Mouse (Mus musculus) bone marrow macrophage, adult 2 months (primary cell): ENCODE results near the gene Cops4. TPM values are rescaled to one million over a fixed set of nuclear protein-coding genes. Genes with fewer than 3 reads are reported as not detected.

ENCODE experiments used
- H3K27ac ChIP-seq: 2 replicates; pipeline ENCODE4 v1.5.1; 2012; ENCODE audit warnings: low read depth, low read length; ENCODE audit not compliant: insufficient read depth
- H3K4me1 ChIP-seq: 2 replicates; pipeline ENCODE4 v1.6.1; 2012; ENCODE audit warnings: low read length; ENCODE audit not compliant: control insufficient read depth, insufficient read depth
- H3K4me3 ChIP-seq: 2 replicates; pipeline ENCODE4 v1.5.1; 2012; ENCODE audit warnings: mild to moderate bottlenecking, low read length, moderate library complexity; ENCODE audit not compliant: insufficient read depth
- CTCF ChIP-seq: IDR thresholded peaks from 2 replicates; pipeline ENCODE4 v1.5.1; 2012; ENCODE audit warnings: low read depth, mild to moderate bottlenecking, low read length, moderate library complexity
- POLR2A ChIP-seq: IDR thresholded peaks from 2 replicates; pipeline ENCODE4 v1.6.1; 2012; ENCODE audit warnings: mild to moderate bottlenecking, low read depth, low read length, borderline replicate concordance
- polyA plus RNA-seq: library from polyadenylated mRNA; stranded (reverse); fragments of >200 nt; gene quantifications from 2 replicates; pipeline ENCODE4 v1.2.4, GENCODE M21; 2012; ENCODE audit not compliant: missing spikeins, insufficient read depth, insufficient read length

The Cops4 gene
- polyA plus RNA-seq, 1 experiment, result 50.7 TPM

DNA sequence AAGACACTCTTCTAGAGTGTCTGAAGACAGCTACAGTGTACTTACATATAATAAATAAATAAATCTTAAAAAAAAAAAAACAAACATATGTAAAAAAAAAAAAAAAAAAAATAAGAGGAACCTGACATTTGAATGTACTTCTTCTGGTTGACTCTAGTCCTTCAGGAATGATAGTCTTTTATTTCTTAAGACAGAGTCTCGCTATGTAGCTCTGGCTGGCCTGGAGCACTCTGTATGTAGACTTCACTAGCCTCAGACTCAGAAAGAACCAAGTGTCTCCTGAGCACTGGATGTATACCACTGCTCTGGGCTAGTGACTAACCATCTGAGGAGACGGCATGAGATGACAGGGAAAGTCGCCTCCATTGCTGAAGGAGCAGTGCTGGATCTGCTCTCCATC lies 67.5 kb downstream of the Cops4 start:
- TF ChIP-seq POLR2A (no peak), CTCF (no peak)
- Histone ChIP-seq H3K4me1 (peaks cover 22% of the 10 kb centered on the region), H3K27ac (no peak overlapping the region), H3K4me3 (no peak overlapping the region)

DNA sequence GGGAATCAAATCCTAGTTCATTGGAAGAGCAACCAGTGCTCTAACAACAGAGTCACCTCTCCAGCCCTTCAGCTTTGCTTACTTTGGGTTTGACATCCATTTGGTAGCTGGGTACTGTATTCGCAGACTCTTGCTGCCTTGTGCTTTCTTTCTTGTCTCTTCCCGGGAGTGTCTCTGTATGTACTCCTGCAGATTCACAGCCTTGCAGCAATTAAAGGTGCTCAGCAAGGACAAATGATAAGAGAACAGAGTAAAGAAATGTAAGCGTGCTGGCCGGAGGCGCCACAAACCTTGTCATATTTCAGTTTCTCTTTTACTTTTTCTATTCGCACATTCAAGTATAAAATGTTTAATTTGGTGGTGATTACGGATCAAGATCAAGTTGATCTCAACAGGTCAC lies 69.0 kb downstream of the Cops4 start:
- peaks cover 21% of the 10 kb centered on the region for H3K4me1 ChIP-seq
- H3K27ac ChIP-seq, result no peak overlapping the region
- H3K4me3 ChIP-seq, result no peak overlapping the region
- TF ChIP-seq CTCF (no peak), POLR2A (no peak)

- Histone ChIP-seq H3K27ac (no peak overlapping the region), H3K4me1 (peaks cover 19% of the 10 kb centered on the region), H3K4me3 (no peak overlapping the region)
- TF ChIP-seq POLR2A, result no peak
- no peak for TF ChIP-seq CTCF
Observed at GRCm38 (mm10) chr5:100587626-100588025, 69.5 kb downstream of the Cops4 start.

- no peak overlapping the region for H3K27ac ChIP-seq
- no peak overlapping the region for H3K4me3 ChIP-seq
- no peak for TF ChIP-seq CTCF
- no peak for TF ChIP-seq POLR2A
- peaks cover 8% of the 10 kb centered on the region; the same call in 1 of the 2 replicates for H3K4me1 ChIP-seq
Observed at GRCm38 (mm10) chr5:100590505-100590904, 72.4 kb downstream of the Cops4 start.

GRCm38 (mm10) chr5:100594803-100595467 lies 76.8 kb downstream of the Cops4 start:
- Histone ChIP-seq H3K4me3 (no peak overlapping the region), H3K27ac (no peak overlapping the region), H3K4me1 (0 out of 2 replicates have a peak, but pooled peaks cover 3% of the 10 kb centered on the region)
- TF ChIP-seq CTCF (no peak), POLR2A (no peak)

- TF ChIP-seq CTCF, result no peak
- no peak for TF ChIP-seq POLR2A
- no peak overlapping the region for H3K27ac ChIP-seq
- H3K4me1 ChIP-seq, result 0 out of 2 replicates have a peak, but pooled peaks cover 3% of the 10 kb centered on the region
- no peak overlapping the region for H3K4me3 ChIP-seq
Observed at GRCm38 (mm10) chr5:100595999-100596398, 77.9 kb downstream of the Cops4 start.

Other genes with a start within 250 kb of the Cops4 start
- gene Sec31a, start 102.1 kb upstream of the Cops4 start, polyA plus RNA-seq, result 76.0 and 79.8 TPM in 2 replicates
- 12.1 and 13.9 TPM in 2 replicates for gene Lin54, start 17.7 kb upstream of the Cops4 start, polyA plus RNA-seq
- 3.0 and 3.5 TPM in 2 replicates for gene Plac8, start 53.9 kb downstream of the Cops4 start, polyA plus RNA-seq
- 18.5 and 19.9 TPM in 2 replicates for gene Coq2, start 156.8 kb downstream of the Cops4 start, polyA plus RNA-seq
- gene Hpse, start 201.4 kb downstream of the Cops4 start, polyA plus RNA-seq, result 58.9 and 64.2 TPM in 2 replicates